Comparison of ENCODE assay signal across 14 mouse cellular contexts in genomic region chr6:83928225-83928624, GRCm38 (mm10).
DNase-seq lines count a peak whose midpoint lies in the region; ATAC-seq and TF ChIP-seq lines count a peak whose summit lies in the region.
"Had no signal": no experiment of that assay in that cellular context is flagged by ENCODE, and none has a peak within 500 bp of the region (broad histone marks: within the 10 kb centered on the region; RNA-seq: fewer than 3 reads in every experiment).

No protein-coding gene starts in this region.

- TF ChIP-seq POLR2A in kidney, adult 2 months (IDR thresholded peaks at IDR 0.05; ENCODE audit: low read depth, low read length): no peak

- H3K4me1 ChIP-seq in kidney, adult 2 months (ENCODE audit: control insufficient read depth, insufficient read depth, low read length): no peaks in the 10 kb centered on the region

- peak; percentile 9 for DNase-seq in kidney, adult 2 months
- DNase-seq in kidney, adult 8-10 months: no peak
- DNase-seq in thymus, postnatal 0 days (ENCODE audit: low spot score): peak; percentile 9
- DNase-seq in thymus, postnatal 36 days: no peak
- DNase-seq in embryo, embryonic 11 days: peak; percentile 30
- DNase-seq in urinary bladder, postnatal 14 days (ENCODE audit: low spot score): no peak
- DNase-seq: cerebellum, adult 9-10 months; gastrocnemius, postnatal 25 days; right cerebral cortex, postnatal 14 days; thymus, adult 2 months had no signal

- TF ChIP-seq CTCF in kidney, adult 2 months (conservative IDR thresholded peaks at IDR 0.05; ENCODE audit: insufficient read depth, insufficient read length, low read depth, low read length): no peak

- H3K36me3 ChIP-seq in kidney, adult 2 months (ENCODE audit: control insufficient read depth, insufficient read depth, low read length): no peaks in the 10 kb centered on the region

- H3K4me3 ChIP-seq in kidney, adult 2 months (ENCODE audit: insufficient read depth, low read depth, low read length): no peak overlapping the region
- H3K4me3 ChIP-seq: heart, embryonic 13.5 days; hindbrain, embryonic 13.5 days had no signal

- no peaks in the 10 kb centered on the region for H3K27me3 ChIP-seq in kidney, adult 2 months (replicated peaks; ENCODE audit: control insufficient read depth, insufficient read depth, low read length)
- H3K27me3 ChIP-seq: heart, embryonic 13.5 days; hindbrain, embryonic 13.5 days had no signal

- WGBS in kidney, adult 2 months: 52% methylated on average over 2 of the region's 2 CpGs

- ATAC-seq in megakaryocyte-erythroid progenitor cell, adult 5-6 weeks (replicated peaks; ENCODE audit: low FRiP score, low TSS enrichment, poor library complexity, severe bottlenecking): no peak
- ATAC-seq: forebrain, embryonic 14.5 days had no signal

- no peak overlapping the region for H3K27ac ChIP-seq in kidney, adult 2 months (ENCODE audit: insufficient read depth, low read depth, low read length)
- H3K27ac ChIP-seq: heart, embryonic 13.5 days; hindbrain, embryonic 13.5 days had no signal

Comparison
In these comparisons a context has a peak if more than half of its experiments do, and no peak if none do; other contexts are left out.
1. DNase-seq: peak in kidney, adult 2 months (single experiment), thymus, postnatal 0 days (single experiment) and embryo, embryonic 11 days (single experiment); none in kidney, adult 8-10 months (0 of 2), thymus, postnatal 36 days (0 of 2) and urinary bladder, postnatal 14 days (single experiment).